Mouse (Mus musculus) erythroblast, adult 5-6 weeks (primary cell): ENCODE data around the gene Zmat3. TPM values are rescaled to one million over a fixed set of nuclear protein-coding genes. Genes with fewer than 3 reads are reported as not detected.

Experiments used
- ATAC-seq: replicated peaks from 2 replicates; pipeline ENCODE4 v1.8.0; 2016; ENCODE audit warnings: moderate number of reproducible peaks, mild to moderate bottlenecking, moderate TSS enrichment, inconsistent platforms; ENCODE audit not compliant: poor library complexity, low FRiP score, severe bottlenecking
- total RNA-seq, 2 experiments: library from RNA; stranded (forward) in 1 of 2; stranded (reverse) in 1 of 2; fragments of 150-400 nt in 1 of 2; fragments of 200-764, 138-1000 nt in 1 of 2; gene quantifications; 2 replicates each; pipeline versions ENCODE4 v1.2.3 to v1.2.4; 2015 to 2017; ENCODE audit warnings: low replicate concordance in 2 of 2

Gene Zmat3
- total RNA-seq, 2 experiments from 2014 or later: 0.26 to 1.2 TPM

DNA sequence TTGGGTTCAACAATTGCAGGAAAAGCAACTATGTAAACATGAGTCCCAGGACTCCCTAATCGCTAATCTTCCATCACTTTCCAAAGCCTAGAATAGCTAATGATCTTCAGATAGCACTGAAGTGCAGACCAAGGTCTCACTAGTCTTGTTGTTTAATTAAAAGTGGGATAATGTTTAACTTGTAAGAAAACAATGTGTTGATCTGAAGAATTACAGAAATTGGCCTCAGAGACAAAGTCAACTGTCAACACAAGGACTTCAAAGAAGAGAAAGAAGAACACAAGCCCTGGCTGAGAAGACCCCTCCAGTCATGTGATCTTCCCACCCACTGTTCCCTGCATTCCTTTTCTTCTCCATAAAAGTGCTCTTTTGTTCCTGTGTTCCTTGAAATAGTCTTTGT lies 61.6 kb downstream of the Zmat3 start:
- ATAC-seq: no peak

DNA sequence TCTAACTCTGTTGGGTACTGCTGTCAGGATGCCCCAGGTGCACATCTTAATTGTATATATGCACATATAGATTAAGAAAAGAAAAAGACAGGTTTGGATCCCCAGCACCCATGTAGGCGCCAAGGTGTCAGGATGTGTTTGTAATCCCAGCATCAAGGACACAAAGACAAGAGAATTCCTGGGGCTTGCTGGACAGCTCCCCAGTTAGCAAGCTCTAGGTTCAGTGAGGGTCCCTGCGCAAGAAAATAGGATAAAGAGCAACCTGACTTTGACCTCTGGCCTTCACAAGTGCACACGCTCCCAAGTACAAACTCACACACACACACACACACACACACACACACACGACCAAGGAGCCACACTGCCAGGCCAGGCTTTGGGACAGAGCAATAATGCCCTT lies 73.8 kb downstream of the Zmat3 start:
- no peak for ATAC-seq

Other genes starting within 250 kb of the Zmat3 start
- 13.4 and 18.1 TPM in 2 replicates for gene Pik3ca, start 31.7 kb upstream of the Zmat3 start, total RNA-seq (2015; ENCODE audit: low replicate concordance)
- 19.8 and 34.8 TPM in 2 replicates for gene Pik3ca, start 31.7 kb upstream of the Zmat3 start, total RNA-seq (2017; ENCODE audit: low replicate concordance)
- gene Kcnmb3, start 126.2 kb upstream of the Zmat3 start, total RNA-seq (2015; ENCODE audit: low replicate concordance): not detected in 2 replicates
- not detected in 2 replicates for gene Kcnmb3, start 126.2 kb upstream of the Zmat3 start, total RNA-seq (2017; ENCODE audit: low replicate concordance)
- gene Zfp639, start 144.2 kb upstream of the Zmat3 start, total RNA-seq (2015; ENCODE audit: low replicate concordance): 14.4 and 20.3 TPM in 2 replicates
- gene Zfp639, start 144.2 kb upstream of the Zmat3 start, total RNA-seq (2017; ENCODE audit: low replicate concordance): 10.3 and 11.2 TPM in 2 replicates
- 6.7 and 28.6 TPM in 2 replicates for gene Mfn1, start 163.5 kb upstream of the Zmat3 start, total RNA-seq (2015; ENCODE audit: low replicate concordance)
- 37.8 and 40.3 TPM in 2 replicates for gene Mfn1, start 163.5 kb upstream of the Zmat3 start, total RNA-seq (2017; ENCODE audit: low replicate concordance)